Mouse (Mus musculus) cerebellum, postnatal 4 days (tissue): Measurements from ENCODE around the gene Cipc.
A peak's percentile ranks its signal among the peaks of the same experiment; 100 is the strongest.

Source experiments
- DNase-seq, 2 experiments: peaks; one replicate each; pipeline ENCODE4 v3.0.0; 2022; ENCODE audit warnings: low spot score in 2 of 2, mixed read lengths in 1 of 2

Cipc gene

GRCm38 (mm10) chr12:86960138-86960537, 13.3 kb downstream of the Cipc start:
- peak in 1 of 2 experiments; percentile 49 for DNase-seq

GRCm38 (mm10) chr12:86960791-86961335, 14.0 kb downstream of the Cipc start:
- DNase-seq: no peak

GRCm38 (mm10) chr12:86961589-86962344, 14.9 kb downstream of the Cipc start:
- no peak for DNase-seq

GRCm38 (mm10) chr12:86964278-86965057, 17.6 kb downstream of the Cipc start:
- no peak for DNase-seq

- no peak for DNase-seq
Measured at GRCm38 (mm10) chr12:86965237-86965799, 18.5 kb downstream of the Cipc start.

GRCm38 (mm10) chr12:86968468-86969219, 21.8 kb downstream of the Cipc start:
- DNase-seq: no peak

- no peak for DNase-seq
Measured at GRCm38 (mm10) chr12:86969220-86969601, 22.4 kb downstream of the Cipc start.

- no peak for DNase-seq
Measured at GRCm38 (mm10) chr12:86971089-86971488, 24.2 kb downstream of the Cipc start.

GRCm38 (mm10) chr12:86973216-86973615, 26.4 kb downstream of the Cipc start:
- peak; percentile 50 to 84 for DNase-seq

- no peak for DNase-seq
Measured at GRCm38 (mm10) chr12:86973706-86974105, 26.9 kb downstream of the Cipc start.

GRCm38 (mm10) chr12:86974387-86975288, 27.8 kb downstream of the Cipc start:
- DNase-seq: peak; percentile 65 to 87

- no peak for DNase-seq
Measured at GRCm38 (mm10) chr12:86975761-86976160, 28.9 kb downstream of the Cipc start.

- no peak for DNase-seq
Measured at GRCm38 (mm10) chr12:86976511-86977168, 29.8 kb downstream of the Cipc start.

- DNase-seq: no peak
Measured at GRCm38 (mm10) chr12:86977833-86978232, 31.0 kb downstream of the Cipc start.

- peak in 1 of 2 experiments; percentile 47 for DNase-seq
Measured at GRCm38 (mm10) chr12:86981180-86981579, 34.3 kb downstream of the Cipc start.

GRCm38 (mm10) chr12:86983470-86984193, 36.8 kb downstream of the Cipc start:
- peak in 1 of 2 experiments; percentile 54 for DNase-seq

- DNase-seq: no peak
Measured at GRCm38 (mm10) chr12:86984194-86984555, 37.3 kb downstream of the Cipc start.

- DNase-seq: no peak
Measured at GRCm38 (mm10) chr12:86986562-86986961, 39.7 kb downstream of the Cipc start.

- no peak for DNase-seq
Measured at GRCm38 (mm10) chr12:86988227-86988626, 41.4 kb downstream of the Cipc start.
